In the genomic region with DNA sequence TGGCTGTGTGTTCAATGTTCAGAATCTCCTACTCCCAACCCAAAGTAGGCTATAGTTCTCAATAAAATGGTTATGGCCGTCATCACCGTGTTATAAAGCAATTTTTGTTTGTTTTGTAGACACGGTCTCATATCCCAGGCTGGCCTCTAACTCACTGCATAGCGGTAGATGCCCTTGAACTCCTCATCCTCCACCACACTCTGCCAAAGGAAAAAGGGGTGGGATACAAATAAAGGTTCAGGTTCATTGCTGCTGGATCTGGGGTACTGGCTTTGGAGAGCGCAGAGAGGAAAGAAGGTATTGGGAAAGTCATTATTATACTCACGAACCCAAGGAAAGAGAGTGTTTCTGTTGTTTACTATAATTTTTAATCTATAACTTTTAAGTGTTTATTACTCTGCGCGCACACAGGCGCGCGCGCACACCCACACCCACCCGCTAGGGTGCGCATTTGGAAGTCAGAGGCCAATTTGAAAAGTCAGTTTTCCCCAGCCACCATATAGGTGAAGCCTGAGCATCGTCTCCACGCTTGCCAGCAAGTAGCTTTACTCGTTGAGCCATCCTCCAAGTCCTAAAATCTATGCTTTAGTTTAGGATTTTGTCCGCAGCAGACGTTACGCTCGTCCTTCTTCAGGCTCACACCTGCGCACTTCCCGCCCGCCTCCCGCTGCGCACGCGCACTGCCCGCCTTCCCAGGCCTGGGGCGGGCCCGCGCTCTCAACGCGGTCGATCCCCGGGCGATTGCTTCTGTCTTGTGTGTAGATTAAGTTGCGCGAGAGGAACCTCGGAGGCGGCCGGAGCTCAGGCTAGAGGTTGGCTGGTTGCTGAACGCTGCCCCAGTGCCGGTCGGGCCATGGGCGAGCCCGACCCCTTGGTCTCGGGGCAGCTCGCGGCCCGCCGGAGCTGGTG, we compare ENCODE assay signal across 2 mouse cellular contexts.
A peak's percentile ranks its signal among the peaks of the same experiment; 100 is the strongest.
TF ChIP-seq lines count a peak whose summit lies in the region.

Rnf8 (plus strand) TSS at position 676 of the 909 bp plus-strand sequence.
Gm28043 (plus strand) TSS at position 762 of the 909 bp plus-strand sequence.

TF ChIP-seq in C2C12, 6 proteins besides CTCF, POLR2A, EP300 and RAD21 (continued from another document):
- no peak for TF ChIP-seq FOSL1 (IDR thresholded peaks at IDR 0.05; ENCODE audit: insufficient read depth, low read length, poor library complexity, severe bottlenecking)
- no peak for TF ChIP-seq MYOG (IDR thresholded peaks at IDR 0.05; ENCODE audit: control insufficient read depth, extremely low read depth, insufficient read length)
- no peak for TF ChIP-seq MAX (IDR thresholded peaks at IDR 0.05)
- TF ChIP-seq MYOD1 (IDR thresholded peaks at IDR 0.05; ENCODE audit: control insufficient read depth, insufficient read length, low read depth), result no peak
- TF ChIP-seq USF1 (IDR thresholded peaks at IDR 0.05; ENCODE audit: low read depth), result no peak

TF ChIP-seq in myocyte, 11 proteins besides CTCF, POLR2A, EP300 and RAD21 (continued from another document):
- peak; percentile 53 for TF ChIP-seq E2F4 (IDR thresholded peaks at IDR 0.05; ENCODE audit: insufficient read depth)
- peak in 2 of 3 experiments; percentile 43 to 51 for TF ChIP-seq MYOD1 (IDR thresholded peaks at IDR 0.05; ENCODE audit: control insufficient read depth in 1 of 3, insufficient read length in 2 of 3, low read depth in 2 of 3)
- peak; percentile 67 for TF ChIP-seq POLR2AphosphoS2 (IDR thresholded peaks at IDR 0.05; ENCODE audit: insufficient read length, low read depth)
TF ChIP-seq in myocyte: peak in this region for 3.
